Mouse (Mus musculus) heart, embryonic 14.5 days (tissue): ENCODE results near the gene Atp6v1g3. TPM values are rescaled to one million over a fixed set of nuclear protein-coding genes. Genes with fewer than 3 reads are reported as not detected.

Source experiments
- ATAC-seq: fragments of 200-750 bp; cut with Nextera tagmentation; 2 replicates; pipeline ENCODE4 v1.8.0; 2017; ENCODE audit warnings: low read depth, moderate TSS enrichment; ENCODE audit not compliant: insufficient number of reproducible peaks, insufficient read depth, low FRiP score
- H3K27ac ChIP-seq, 2 experiments: fragments of 200-500 bp in 1 of 2; fragments of 300-500 bp in 1 of 2; sonication (generic) in 1 of 2; replicated peaks in 1 of 2; 2 replicates each; pipeline ENCODE4 v1.5.1; 2012 to 2014; ENCODE audit warnings: low read depth in 2 of 2, low read length in 2 of 2, control low read depth in 1 of 2, mild to moderate bottlenecking in 1 of 2, mixed read lengths in 1 of 2; ENCODE audit not compliant: control insufficient read depth in 1 of 2, insufficient read depth in 1 of 2
- H3K27me3 ChIP-seq: fragments of 300-500 bp; sonication (generic); 2 replicates; pipeline ENCODE4 v1.6.1; 2014; ENCODE audit warnings: mild to moderate bottlenecking, low read length, control low read depth; ENCODE audit not compliant: control insufficient read depth, insufficient read depth
- H3K36me3 ChIP-seq: fragments of 300-500 bp; sonication (generic); 2 replicates; pipeline ENCODE4 v1.6.1; 2014; ENCODE audit warnings: mild to moderate bottlenecking, control low read depth, low read length, mixed read lengths; ENCODE audit not compliant: control insufficient read depth, insufficient read depth
- H3K4me1 ChIP-seq, 2 experiments: fragments of 200-500 bp in 1 of 2; fragments of 300-500 bp in 1 of 2; sonication (generic) in 1 of 2; 2 replicates each; pipeline ENCODE4 v1.6.1; 2012 to 2014; ENCODE audit warnings: low read length in 2 of 2, control low read depth in 1 of 2, mixed read lengths in 1 of 2; ENCODE audit not compliant: control insufficient read depth in 2 of 2, insufficient read depth in 2 of 2
- H3K4me2 ChIP-seq: fragments of 300-500 bp; sonication (generic); 2 replicates; pipeline ENCODE4 v1.6.1; 2014; ENCODE audit warnings: mild to moderate bottlenecking, low read length
- H3K4me3 ChIP-seq, 2 experiments: fragments of 200-500 bp in 1 of 2; fragments of 300-500 bp in 1 of 2; sonication (generic) in 1 of 2; 2 replicates each; pipeline ENCODE4 v1.5.1; 2012 to 2014; ENCODE audit warnings: low read length in 2 of 2, mild to moderate bottlenecking in 2 of 2, control low read depth in 1 of 2, low read depth in 1 of 2, moderate library complexity in 1 of 2; ENCODE audit not compliant: control insufficient read depth in 1 of 2, insufficient read depth in 1 of 2
- H3K9ac ChIP-seq: fragments of 300-500 bp; sonication (generic); 2 replicates; pipeline ENCODE4 v1.6.1; 2014; ENCODE audit warnings: mild to moderate bottlenecking, low read length
- H3K9me3 ChIP-seq: fragments of 300-500 bp; sonication (generic); 2 replicates; pipeline ENCODE4 v1.6.1; 2016; ENCODE audit warnings: low read length, control low read depth; ENCODE audit not compliant: control insufficient read depth
- WGBS: fragments of 180-500 bp; shearing (Covaris S2); extraction: QIAGEN DNeasy Blood & Tissue Kit; methylation state at CpG from one replicate; pipeline ENCODE4 v1.1.7; 2014; 5-methylcytosine and 5-hydroxymethylcytosine counted together
- polyA plus RNA-seq: library from polyadenylated mRNA; unstranded; fragments of >200 nt; fragmentation: Nextera tagmentation; extraction: Ambion mirVana; gene quantifications from 2 replicates; pipeline ENCODE4 v1.2.1, GENCODE M21; 2014

Atp6v1g3 gene
- polyA plus RNA-seq, 1 experiment from 2014 or later = not detected

GRCm38 (mm10) chr1:138262408-138262807, 11.1 kb upstream of the Atp6v1g3 start:
- Histone ChIP-seq H3K4me3 (no peak overlapping the region), H3K4me2 (no peak overlapping the region), H3K27ac (no peak overlapping the region), H3K36me3 (no peaks in the 10 kb centered on the region), H3K27me3 (no peaks in the 10 kb centered on the region), H3K9me3 (no peaks in the 10 kb centered on the region), H3K4me1 (no peaks in the 10 kb centered on the region), H3K9ac (no peak overlapping the region)
- no peak for ATAC-seq

- no peak for ATAC-seq
- no peak overlapping the region for H3K4me2 ChIP-seq
- no peak overlapping the region for H3K27ac ChIP-seq
- H3K4me3 ChIP-seq = no peak overlapping the region
- H3K9me3 ChIP-seq = no peaks in the 10 kb centered on the region
- 78% methylated on average over 5 of the region's 5 CpGs for WGBS
- no peaks in the 10 kb centered on the region for H3K27me3 ChIP-seq
- no peaks in the 10 kb centered on the region for H3K36me3 ChIP-seq
- no peaks in the 10 kb centered on the region for H3K4me1 ChIP-seq
- no peak overlapping the region for H3K9ac ChIP-seq
Observed at GRCm38 (mm10) chr1:138267465-138268055, 6.0 kb upstream of the Atp6v1g3 start.

- H3K27ac ChIP-seq = no peak overlapping the region
- no peaks in the 10 kb centered on the region for H3K4me1 ChIP-seq
- 81% methylated on average over 3 of the region's 3 CpGs for WGBS
- H3K9ac ChIP-seq = no peak overlapping the region
- no peaks in the 10 kb centered on the region for H3K27me3 ChIP-seq
- no peak overlapping the region for H3K4me2 ChIP-seq
- ATAC-seq = no peak
- no peaks in the 10 kb centered on the region for H3K9me3 ChIP-seq
- no peak overlapping the region for H3K4me3 ChIP-seq
- H3K36me3 ChIP-seq = no peaks in the 10 kb centered on the region
Observed at GRCm38 (mm10) chr1:138274930-138275329, 1.4 kb downstream of the Atp6v1g3 start.

GRCm38 (mm10) chr1:138275859-138276258, 2.3 kb downstream of the Atp6v1g3 start:
- Histone ChIP-seq H3K36me3 (no peaks in the 10 kb centered on the region), H3K27ac (no peak overlapping the region), H3K4me1 (no peaks in the 10 kb centered on the region), H3K27me3 (no peaks in the 10 kb centered on the region), H3K4me3 (no peak overlapping the region), H3K4me2 (no peak overlapping the region), H3K9me3 (no peaks in the 10 kb centered on the region), H3K9ac (no peak overlapping the region)
- 56% methylated on average over 5 of the region's 5 CpGs for WGBS
- ATAC-seq = no peak

- no peak overlapping the region for H3K27ac ChIP-seq
- H3K9ac ChIP-seq = no peak overlapping the region
- no peak overlapping the region for H3K4me2 ChIP-seq
- ATAC-seq = no peak
- no peaks in the 10 kb centered on the region for H3K9me3 ChIP-seq
- no peak overlapping the region for H3K4me3 ChIP-seq
- H3K36me3 ChIP-seq = no peaks in the 10 kb centered on the region
- H3K4me1 ChIP-seq = no peaks in the 10 kb centered on the region
- WGBS = 74% methylated on average over 6 of the region's 6 CpGs
- H3K27me3 ChIP-seq = no peaks in the 10 kb centered on the region
Observed at GRCm38 (mm10) chr1:138281139-138281538, 7.6 kb downstream of the Atp6v1g3 start.

GRCm38 (mm10) chr1:138282413-138283141, 9.0 kb downstream of the Atp6v1g3 start:
- Histone ChIP-seq H3K9me3 (no peaks in the 10 kb centered on the region), H3K27me3 (no peaks in the 10 kb centered on the region), H3K4me3 (no peak overlapping the region), H3K9ac (no peak overlapping the region), H3K4me2 (no peak overlapping the region), H3K36me3 (no peaks in the 10 kb centered on the region), H3K27ac (no peak overlapping the region), H3K4me1 (no peaks in the 10 kb centered on the region)
- ATAC-seq = no peak
- 78% methylated on average over 3 of the region's 3 CpGs for WGBS

- H3K9me3 ChIP-seq = no peaks in the 10 kb centered on the region
- ATAC-seq = no peak
- WGBS = 78% methylated on average over 4 of the region's 4 CpGs
Observed at GRCm38 (mm10) chr1:138287665-138288064, 14.1 kb downstream of the Atp6v1g3 start.

GRCm38 (mm10) chr1:138288721-138289120, 15.2 kb downstream of the Atp6v1g3 start:
- H3K27me3 ChIP-seq = no peaks in the 10 kb centered on the region
- no peaks in the 10 kb centered on the region for H3K36me3 ChIP-seq
- no peaks in the 10 kb centered on the region; a peak in 1 of 4 replicates for H3K4me1 ChIP-seq
- H3K9me3 ChIP-seq = no peaks in the 10 kb centered on the region
- H3K9ac ChIP-seq = no peak overlapping the region
- H3K4me3 ChIP-seq = no peak overlapping the region
- H3K27ac ChIP-seq = no peak overlapping the region
- no peak for ATAC-seq
- 31% methylated on average over 1 of the region's 1 CpGs for WGBS
- H3K4me2 ChIP-seq = no peak overlapping the region

More at GRCm38 (mm10) chr1:138287665-138288064, 14.1 kb downstream of the Atp6v1g3 start:
- no peaks in the 10 kb centered on the region for H3K27me3 ChIP-seq
- H3K9ac ChIP-seq = no peak overlapping the region
- no peak overlapping the region for H3K27ac ChIP-seq
- no peak overlapping the region for H3K4me3 ChIP-seq
- no peaks in the 10 kb centered on the region; a peak in 1 of 4 replicates for H3K4me1 ChIP-seq
- no peaks in the 10 kb centered on the region for H3K36me3 ChIP-seq
- H3K4me2 ChIP-seq = no peak overlapping the region
